Mouse (Mus musculus): ENCODE measurements at regions not wholly inside any gene's neighbourhood (a gene's known extent, or its start where the extent isn't known, plus 50 kb on each side); places are given as distances from the start of the nearest gene placed in this dataset.

- H3K9ac ChIP-seq (replicated peaks; ENCODE audit: low read depth, low read length) = no peak overlapping the region
- H3K27ac ChIP-seq (ENCODE audit: low read depth) = no peak overlapping the region
- H3K36me3 ChIP-seq (replicated peaks; ENCODE audit: control insufficient read depth, insufficient read depth, low read length) = no peaks in the 10 kb centered on the region
- no peak overlapping the region for H3K4me2 ChIP-seq (ENCODE audit: low read depth, low read length)
- H3K4me1 ChIP-seq (ENCODE audit: control insufficient read depth, insufficient read depth) = no peaks in the 10 kb centered on the region
- peak; percentile 10 for DNase-seq (ENCODE audit: low spot score)
- TF ChIP-seq EP300 (IDR thresholded peaks at IDR 0.05; ENCODE audit: low read depth) (no peak), CTCF (IDR thresholded peaks at IDR 0.05; ENCODE audit: low read depth) (peak; percentile 66)
- no peak for ATAC-seq (ENCODE audit: insufficient read depth, low read depth)
- WGBS = 8% methylated on average over 4 of the region's 4 CpGs
- no peak overlapping the region for H3K4me3 ChIP-seq (ENCODE audit: low read depth, low read length)
- H3K9me3 ChIP-seq (replicated peaks; ENCODE audit: control insufficient read depth, low read length) = no peaks in the 10 kb centered on the region
- H3K27me3 ChIP-seq (ENCODE audit: control insufficient read depth, insufficient read depth, low read length) = peaks cover 11% of the 10 kb centered on the region; the same call in 1 of the 2 replicates
Observed at GRCm38 (mm10) chr2:73965595-73965994, 54.5 kb upstream of the Atp5g3 start.

Data from heart, postnatal 0 days (tissue).